Mouse (Mus musculus) thymus, adult 18-20 months (tissue): Measurements from ENCODE around the gene Dera.

ENCODE experiments used
- DNase-seq, 2 experiments: peaks; one replicate each; pipeline ENCODE4 v3.0.0; 2022; ENCODE audit warnings: mixed read lengths in 2 of 2

Gene Dera

DNA sequence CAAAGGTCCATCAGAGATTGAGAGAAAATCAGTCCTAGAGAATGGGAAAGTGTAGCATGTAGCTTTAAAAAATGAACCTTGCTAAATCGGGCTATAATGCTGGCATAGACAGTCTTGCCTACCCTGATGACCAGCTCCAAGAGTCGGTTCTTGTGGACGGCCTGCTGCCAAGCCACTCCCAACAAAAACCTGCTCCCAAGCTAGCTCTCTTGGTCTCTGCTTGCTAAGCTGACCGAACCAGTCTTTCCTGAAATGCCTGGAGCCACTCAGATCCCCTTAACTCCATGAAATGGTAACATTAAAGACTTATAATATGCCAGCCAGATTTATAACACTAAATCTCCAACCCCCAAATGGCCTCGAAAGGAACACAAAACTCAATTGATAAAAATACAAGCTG lies 146.9 kb downstream of the Dera start:
- no peak for DNase-seq
